Mouse (Mus musculus) splenic B cell, adult 2 months (primary cell): Measurements from ENCODE around the gene Ccr7.

Experiments used
- DNase-seq: peaks from one replicate; pipeline ENCODE4 v3.0.0-alpha.2; 2011; ENCODE audit warnings: low read depth, low spot score
- H3K27me3 ChIP-seq: 2 replicates; pipeline ENCODE4 v1.6.1; 2012; ENCODE audit warnings: mild to moderate bottlenecking, low read length, moderate library complexity, mixed read lengths; ENCODE audit not compliant: control insufficient read depth, poor library complexity, insufficient read depth, severe bottlenecking
- H3K36me3 ChIP-seq: 2 replicates; pipeline ENCODE4 v1.6.1; 2012; ENCODE audit warnings: mild to moderate bottlenecking, low read length, moderate library complexity, mixed read lengths; ENCODE audit not compliant: control insufficient read depth, poor library complexity, insufficient read depth, severe bottlenecking

Ccr7 gene

DNA sequence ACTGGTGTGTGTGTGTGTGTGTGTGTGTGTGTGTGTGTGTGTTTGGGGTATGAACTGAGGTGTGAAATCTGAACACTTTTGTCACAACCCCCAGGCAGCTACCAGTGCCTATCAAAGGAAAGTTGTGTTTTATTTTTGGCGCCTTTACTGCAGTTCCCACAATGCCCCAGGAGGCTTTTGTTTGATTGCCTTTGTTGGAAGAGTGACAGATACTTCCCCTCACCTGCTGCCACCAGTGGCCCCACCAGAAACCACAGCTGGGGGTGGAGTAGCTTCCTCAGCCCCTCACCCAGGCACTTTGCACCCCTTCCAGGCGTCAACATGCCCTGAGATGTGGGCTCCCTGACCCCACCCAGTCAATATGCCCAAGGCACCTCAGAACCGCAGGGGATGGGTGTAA is 18.5 kb downstream of the Ccr7 start:
- no peaks in the 10 kb centered on the region for H3K27me3 ChIP-seq
- DNase-seq = peak; percentile 76
- H3K36me3 ChIP-seq = no peaks in the 10 kb centered on the region

DNA sequence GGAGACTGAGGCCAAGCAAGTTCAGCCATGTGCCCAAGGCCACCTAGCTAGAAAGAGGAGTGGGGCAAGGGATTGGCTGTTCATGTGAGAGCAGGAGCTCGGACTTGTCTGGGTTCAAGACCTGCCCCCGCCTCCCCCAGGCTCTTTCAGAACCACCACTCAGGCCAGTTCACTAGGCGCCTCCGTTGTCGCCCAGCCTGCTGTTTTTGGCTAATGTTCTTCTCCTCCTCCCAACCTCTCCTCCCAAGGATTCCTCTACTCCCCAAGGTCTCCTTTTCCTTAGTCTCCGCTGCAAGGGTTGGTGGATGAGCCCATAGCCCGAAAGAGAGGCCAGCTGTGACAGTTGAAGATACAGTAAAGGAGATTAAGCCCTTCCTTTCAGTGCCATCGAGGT is 19.8 kb downstream of the Ccr7 start:
- H3K36me3 ChIP-seq = no peaks in the 10 kb centered on the region
- no peak for DNase-seq
- no peaks in the 10 kb centered on the region for H3K27me3 ChIP-seq

DNA sequence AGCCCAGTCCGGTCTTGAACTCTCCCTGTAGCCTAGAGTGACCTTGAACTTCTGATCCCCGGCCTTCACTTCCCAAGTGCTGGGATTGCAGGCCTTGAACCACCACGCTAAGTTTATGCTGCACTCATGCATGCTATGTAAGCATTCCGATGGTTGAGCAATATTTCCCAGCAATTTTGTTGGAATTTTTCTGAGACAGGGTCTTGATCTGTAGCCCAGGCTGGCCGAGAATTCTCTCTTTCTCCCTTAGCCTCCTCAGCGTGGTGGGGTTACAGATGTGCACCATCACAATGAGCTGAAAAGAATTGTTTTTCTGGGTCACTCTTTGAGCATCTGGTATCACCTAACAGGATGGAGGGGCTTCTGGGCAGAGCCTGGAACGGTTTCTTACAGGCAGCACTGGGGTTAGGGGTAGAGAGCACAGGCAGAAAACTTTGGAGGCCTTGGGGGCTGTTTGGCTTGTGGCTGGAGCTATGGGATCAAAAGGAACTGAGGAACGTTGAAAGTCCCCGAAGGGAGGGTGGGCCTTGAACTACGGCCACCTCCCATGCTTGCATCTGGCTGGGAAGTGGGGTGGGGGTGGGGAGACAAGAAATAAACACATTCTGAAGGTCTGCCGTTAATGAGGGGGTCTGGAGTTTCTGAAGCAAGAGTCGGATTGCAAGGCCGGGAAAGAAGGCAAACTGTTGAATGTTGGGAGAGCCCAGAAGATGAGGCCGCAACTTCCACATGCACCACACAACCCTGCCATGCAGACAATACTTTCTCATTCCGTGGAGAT is 20.4 kb downstream of the Ccr7 start:
- no peaks in the 10 kb centered on the region for H3K27me3 ChIP-seq
- no peak for DNase-seq
- no peaks in the 10 kb centered on the region for H3K36me3 ChIP-seq

DNA sequence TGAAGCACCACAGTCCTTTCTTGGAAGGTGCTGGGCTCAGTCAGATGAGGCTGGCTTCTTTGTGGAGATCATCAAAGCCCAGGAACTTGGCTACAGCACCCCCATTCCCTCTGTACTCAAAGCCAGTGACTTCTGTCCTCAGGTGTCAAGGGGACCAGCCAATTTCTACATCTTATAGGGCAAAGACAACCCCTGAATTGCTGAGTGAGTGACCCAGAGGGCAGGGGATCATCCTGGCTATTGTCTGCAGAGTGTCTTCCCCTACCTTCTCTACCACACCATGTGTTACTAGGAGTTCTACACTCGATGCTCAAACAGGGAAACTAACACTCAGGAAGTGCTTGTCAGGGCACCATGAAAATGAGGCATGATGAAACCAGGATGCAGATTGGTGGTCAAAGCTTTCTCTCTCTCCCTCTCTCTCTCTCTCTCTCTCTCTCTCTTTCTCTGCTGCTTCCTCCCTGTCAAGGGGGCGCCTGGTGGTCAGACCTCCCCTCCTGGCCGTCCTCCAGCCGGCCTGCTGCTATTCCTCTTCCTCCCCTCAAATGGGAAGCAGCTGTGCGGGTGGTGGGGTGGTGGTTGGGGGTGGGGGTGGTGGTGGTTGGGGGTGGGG is 21.5 kb downstream of the Ccr7 start:
- no peaks in the 10 kb centered on the region for H3K27me3 ChIP-seq
- DNase-seq = peak; percentile 35
- no peaks in the 10 kb centered on the region for H3K36me3 ChIP-seq

DNA sequence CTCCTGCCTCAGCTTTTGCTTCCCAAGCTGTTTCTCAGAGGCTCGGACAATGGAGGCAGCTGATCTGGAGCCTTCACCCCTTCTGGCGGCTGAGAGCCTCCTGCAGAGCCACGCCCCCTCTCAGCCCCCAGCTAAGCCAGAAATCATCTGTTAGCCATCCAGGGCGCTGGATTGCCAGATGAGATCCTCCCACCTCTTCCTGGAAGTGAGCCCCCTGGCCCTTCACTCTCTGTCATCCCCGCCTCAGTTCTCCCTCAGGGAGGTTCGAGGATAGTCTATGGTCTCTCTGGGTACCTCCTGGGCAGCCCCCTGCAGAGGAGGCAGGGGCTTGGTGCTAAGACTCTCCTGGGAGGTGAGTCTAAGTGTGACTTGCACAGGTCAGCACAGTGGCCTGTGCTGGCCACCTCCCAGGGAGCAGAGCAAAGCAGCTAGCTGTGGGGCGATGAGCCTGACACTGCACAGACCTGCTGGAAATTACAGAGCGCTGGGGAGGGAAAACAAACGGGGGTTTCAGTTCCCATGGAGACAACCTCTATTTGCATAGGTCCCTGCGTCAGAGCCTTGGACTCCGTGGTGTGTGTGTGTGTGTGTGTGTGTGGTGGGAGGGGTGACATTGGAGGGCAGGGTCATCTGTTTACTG is 22.7 kb downstream of the Ccr7 start:
- H3K27me3 ChIP-seq = no peaks in the 10 kb centered on the region
- peak; percentile 92 for DNase-seq
- H3K36me3 ChIP-seq = no peaks in the 10 kb centered on the region

DNA sequence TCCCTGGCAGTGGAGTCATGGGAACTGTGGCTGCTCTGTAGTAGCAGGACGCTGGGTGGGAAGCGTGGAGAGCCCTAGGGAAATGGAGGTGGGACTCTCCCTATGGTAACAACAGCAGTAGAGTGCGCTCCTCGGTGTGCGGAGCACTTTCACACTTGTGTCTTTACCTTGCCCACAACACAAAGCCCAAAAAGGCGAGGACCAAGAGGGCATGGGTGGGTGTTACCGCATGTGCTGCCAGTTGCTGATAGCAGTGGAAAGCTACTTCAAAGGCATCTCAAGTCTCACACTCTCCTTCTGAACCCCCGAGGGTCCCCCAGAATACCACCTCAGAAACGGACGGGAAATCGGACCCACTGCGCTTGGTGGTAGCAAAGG is 23.4 kb downstream of the Ccr7 start:
- no peak for DNase-seq
- H3K27me3 ChIP-seq = no peaks in the 10 kb centered on the region
- H3K36me3 ChIP-seq = no peaks in the 10 kb centered on the region

DNA sequence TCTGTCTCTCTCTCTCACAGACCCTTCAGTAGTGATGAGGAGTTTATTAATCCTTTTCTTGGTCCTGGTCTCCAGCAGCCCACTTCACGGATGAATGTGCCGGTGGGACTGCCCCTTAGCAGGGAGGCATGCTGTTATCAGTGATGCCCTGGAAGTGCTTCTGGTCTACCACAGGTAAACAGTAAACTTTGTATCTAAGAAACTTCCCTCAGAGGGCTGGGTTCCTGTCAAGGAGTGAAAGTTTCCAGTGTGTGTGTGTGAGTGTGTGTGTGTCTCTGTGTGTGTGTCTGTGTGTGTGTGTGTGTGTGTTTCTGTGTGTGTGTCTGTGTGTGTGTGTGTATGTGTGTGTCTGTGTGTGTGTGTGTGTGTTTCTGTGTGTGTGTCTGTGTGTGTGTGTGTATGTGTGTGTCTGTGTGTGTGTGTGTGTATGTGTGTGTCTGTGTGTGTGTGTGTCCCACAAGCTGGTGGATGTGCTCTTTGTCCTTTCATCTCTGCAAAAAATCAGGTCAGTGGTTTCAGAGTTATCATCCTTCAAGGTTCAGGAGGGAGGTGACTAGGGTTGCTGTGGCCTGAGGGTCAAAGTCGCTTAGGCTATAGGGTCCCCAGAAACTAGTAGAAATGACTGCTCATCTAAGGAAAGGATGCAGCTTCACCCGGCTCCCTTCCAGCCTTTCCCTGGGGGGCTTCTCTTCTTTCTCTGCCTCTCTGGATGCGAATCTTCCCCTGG is 24.0 kb downstream of the Ccr7 start:
- no peaks in the 10 kb centered on the region for H3K27me3 ChIP-seq
- peak; percentile 51 for DNase-seq
- no peaks in the 10 kb centered on the region for H3K36me3 ChIP-seq

DNA sequence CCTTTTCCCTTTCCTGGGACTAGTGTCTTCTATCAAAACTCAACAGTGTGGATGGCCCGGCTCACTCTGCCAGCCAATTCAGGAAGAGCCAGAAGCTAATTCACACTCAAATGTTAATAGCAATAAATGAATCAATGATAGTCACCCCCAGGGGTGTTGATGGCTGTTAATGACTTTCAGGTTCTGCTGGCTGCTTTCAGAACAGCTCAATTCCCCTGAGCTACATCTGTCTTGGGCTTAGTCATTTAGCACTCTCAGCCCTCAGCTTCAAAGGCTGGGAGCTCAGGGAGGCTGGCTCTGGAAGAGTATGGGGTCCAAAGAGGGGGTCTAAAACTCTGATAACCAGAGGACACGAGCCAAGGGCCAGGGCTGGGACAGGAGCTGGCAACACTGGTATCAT is 25.6 kb downstream of the Ccr7 start:
- no peaks in the 10 kb centered on the region for H3K36me3 ChIP-seq
- H3K27me3 ChIP-seq = no peaks in the 10 kb centered on the region
- DNase-seq = no peak

DNA sequence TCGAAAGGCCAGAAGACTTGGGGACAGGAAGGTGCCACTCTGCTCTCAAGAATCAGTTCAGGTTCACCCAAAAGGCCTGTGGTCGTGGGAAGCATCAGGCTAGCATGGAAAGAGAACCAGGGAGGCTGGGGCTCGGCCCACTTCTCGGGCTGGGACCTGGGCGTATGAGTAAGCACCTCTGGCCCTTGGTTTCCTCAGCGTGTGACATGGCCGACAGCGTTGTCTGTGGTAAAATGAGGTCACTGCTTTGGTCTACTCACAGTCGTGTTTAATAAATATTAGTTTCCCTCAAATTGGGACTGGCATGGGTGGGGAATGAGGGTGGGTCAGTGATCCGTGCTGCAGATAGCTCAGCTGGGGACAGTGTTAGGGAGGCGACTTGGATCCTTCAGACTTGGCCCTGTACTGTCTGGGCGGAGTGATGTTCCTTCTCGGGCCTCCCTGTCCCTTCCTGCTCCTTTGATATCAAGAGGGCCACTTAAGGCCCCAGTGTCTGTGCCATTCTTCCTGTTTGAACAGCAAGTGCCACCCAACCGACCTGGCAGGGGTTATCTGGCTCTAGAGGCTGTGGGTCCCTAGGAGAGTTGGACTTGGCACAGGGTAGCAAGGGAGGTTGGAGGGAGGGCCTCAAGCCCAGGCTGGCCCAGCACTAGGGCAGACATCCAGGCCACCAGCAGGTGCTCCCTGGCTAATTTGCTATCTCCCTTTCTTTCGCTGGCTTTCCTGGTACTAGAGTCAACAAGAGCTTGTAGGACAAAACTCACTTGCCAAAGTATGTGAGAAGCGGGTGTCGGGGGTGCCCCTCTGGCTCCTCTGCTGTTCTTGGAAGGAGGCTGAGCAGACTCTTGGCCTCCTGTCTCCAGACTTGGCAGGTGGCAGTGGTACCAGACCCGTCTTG is 26.8 kb downstream of the Ccr7 start:
- DNase-seq = no peak
- Histone ChIP-seq H3K36me3 (no peaks in the 10 kb centered on the region), H3K27me3 (no peaks in the 10 kb centered on the region)

DNA sequence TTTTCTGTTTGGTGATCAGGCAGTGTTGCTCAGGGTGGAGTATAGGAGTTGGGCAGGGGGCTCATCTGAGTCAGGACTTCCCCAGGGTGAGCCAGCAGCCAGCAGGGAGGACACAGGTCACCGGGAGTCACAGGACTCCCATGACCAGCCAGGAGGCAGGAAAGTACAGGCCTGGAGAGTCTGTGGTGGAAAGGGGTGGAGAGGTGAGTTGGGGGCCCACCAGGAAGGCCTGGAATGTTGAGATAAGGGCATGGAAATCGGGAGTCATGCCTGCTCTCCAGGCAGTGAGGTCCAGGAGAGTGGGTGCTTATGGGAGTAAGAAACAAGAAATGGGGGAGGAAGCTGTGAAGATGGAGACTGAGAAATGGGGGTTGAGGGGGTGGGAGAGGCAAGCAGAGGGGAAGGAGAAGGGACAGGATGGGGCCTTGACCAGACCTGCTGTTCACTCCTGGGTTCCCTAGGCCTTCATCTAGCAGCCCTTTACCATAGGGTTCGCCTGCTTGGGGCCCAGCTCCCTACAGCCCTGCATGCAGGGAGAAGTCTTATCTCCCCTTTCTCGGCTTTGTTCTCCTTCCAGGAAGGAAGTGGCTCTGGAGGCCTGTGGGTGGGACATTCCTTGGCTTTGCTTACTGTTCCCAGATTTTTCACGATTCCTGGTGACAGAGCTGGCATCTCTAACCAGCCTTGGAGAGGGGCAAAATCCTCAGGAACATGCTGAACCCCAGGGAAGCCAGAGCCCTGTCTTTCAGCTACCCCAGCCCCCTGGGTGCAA is 28.2 kb downstream of the Ccr7 start:
- Histone ChIP-seq H3K27me3 (no peaks in the 10 kb centered on the region), H3K36me3 (no peaks in the 10 kb centered on the region)
- no peak for DNase-seq

DNA sequence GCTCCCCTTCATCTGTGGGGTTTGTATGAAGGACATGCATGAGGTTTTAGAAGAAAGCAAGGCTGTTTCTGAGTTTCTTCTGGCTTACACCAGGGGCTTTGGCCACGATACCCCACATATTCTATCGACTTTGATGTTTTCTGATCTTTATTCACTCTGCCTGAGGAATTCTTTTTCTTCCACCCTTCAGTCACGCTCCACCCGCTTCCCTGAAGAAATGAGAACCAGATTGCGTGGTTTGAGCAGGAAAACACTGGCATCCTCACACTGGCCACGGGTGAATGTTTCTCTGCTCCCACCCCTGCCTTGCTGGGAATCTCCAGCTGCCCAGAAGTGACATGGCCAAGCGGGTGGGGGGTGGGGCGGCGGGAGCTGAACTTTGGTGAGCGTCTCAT is 30.2 kb downstream of the Ccr7 start:
- no peak for DNase-seq

DNA sequence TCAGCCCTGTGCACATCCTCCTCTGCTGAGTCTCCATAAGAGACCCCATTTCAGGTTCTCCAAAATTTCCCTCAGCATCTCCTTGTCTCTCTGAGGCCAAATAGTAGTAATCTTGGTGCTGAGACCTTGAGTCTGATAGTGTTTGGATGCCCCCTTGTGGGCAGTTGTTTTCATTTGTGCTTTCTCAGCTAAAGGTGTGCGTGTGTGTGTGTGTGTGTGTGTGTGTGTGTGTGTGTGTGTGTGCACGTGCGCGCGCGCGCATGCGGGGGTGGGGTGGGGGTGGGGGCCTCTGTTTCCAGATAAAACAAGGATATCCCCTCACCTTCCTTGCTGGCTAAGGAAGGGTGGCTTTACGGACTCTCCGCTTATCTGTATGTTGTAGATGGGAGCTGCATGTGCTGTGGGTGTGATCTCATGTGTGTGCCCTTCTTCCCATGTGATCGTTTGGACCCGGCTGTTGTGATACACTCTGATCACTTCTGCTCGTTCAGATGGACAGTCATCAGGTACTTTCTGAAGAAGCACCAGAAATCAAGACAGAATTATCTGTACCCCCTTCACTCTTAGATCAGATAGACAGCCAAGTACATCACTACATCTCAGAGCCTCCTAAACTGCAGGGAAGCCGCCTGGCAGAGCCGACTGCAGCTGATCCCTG is 30.8 kb downstream of the Ccr7 start:
- DNase-seq = peak; percentile 88
- no peaks in the 10 kb centered on the region for H3K27me3 ChIP-seq
- no peaks in the 10 kb centered on the region for H3K36me3 ChIP-seq

More for the DNA sequence above, 30.2 kb downstream of the Ccr7 start:
- no peaks in the 10 kb centered on the region for H3K27me3 ChIP-seq
- no peaks in the 10 kb centered on the region for H3K36me3 ChIP-seq

DNA sequence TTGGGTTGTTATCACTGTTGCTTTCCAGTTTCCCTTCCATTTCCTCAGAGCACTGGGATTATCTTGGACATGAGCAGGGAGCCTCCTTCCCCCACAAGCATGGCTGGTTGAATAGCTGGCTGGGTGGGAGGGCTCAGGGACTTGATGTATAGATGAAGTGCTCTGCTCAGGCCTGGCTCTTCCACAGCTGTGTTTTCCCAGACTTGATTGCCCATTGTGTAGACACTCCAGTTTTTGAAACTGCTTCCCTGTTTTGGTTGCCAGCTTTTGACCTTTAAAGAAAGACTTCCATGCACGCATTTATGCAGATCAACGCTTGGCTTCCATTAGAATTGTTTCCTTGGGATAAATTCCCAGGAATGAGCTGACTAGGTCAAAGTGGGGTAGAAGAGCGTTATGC is 32.2 kb downstream of the Ccr7 start:
- no peak for DNase-seq
- no peaks in the 10 kb centered on the region for H3K36me3 ChIP-seq
- H3K27me3 ChIP-seq = no peaks in the 10 kb centered on the region
